Mouse (Mus musculus): ENCODE measurements around the gene Ube2o. TPM values are rescaled to one million over a fixed set of nuclear protein-coding genes. Genes with fewer than 3 reads are reported as not detected.

Gene Ube2o
- polyA plus RNA-seq, 1 experiment from 2014 or later: 15.2 TPM

GRCm38 (mm10) chr11:116599230-116599629 lies 18.0 kb upstream of the Ube2o start:
- Histone ChIP-seq H3K4me3 (ENCODE audit: low read depth, low read length) (no peak overlapping the region), H3K4me1 (ENCODE audit: insufficient read depth) (no peaks in the 10 kb centered on the region), H3K36me3 (replicated peaks; ENCODE audit: insufficient read depth, low read length) (peaks cover 58% of the 10 kb centered on the region), H3K4me2 (ENCODE audit: low read depth, low read length) (no peak overlapping the region), H3K9ac (replicated peaks) (no peak overlapping the region), H3K27me3 (ENCODE audit: insufficient read depth, low read length) (no peaks in the 10 kb centered on the region), H3K27ac (ENCODE audit: low read depth) (no peak overlapping the region), H3K9me3 (ENCODE audit: low read length) (no peaks in the 10 kb centered on the region)
- WGBS (ENCODE audit: insufficient replicate concordance): 93% methylated on average over 15 of the region's 15 CpGs
- ATAC-seq: no peak
- DNase-seq: no peak
- TF ChIP-seq CTCF (IDR thresholded peaks at IDR 0.05; ENCODE audit: low read depth): no peak
- TF ChIP-seq EP300 (IDR thresholded peaks at IDR 0.05; ENCODE audit: low read depth): no peak

GRCm38 (mm10) chr11:116598193-116598592 lies 16.9 kb upstream of the Ube2o start:
- Histone ChIP-seq H3K9ac (replicated peaks) (no peak overlapping the region), H3K4me2 (ENCODE audit: low read depth, low read length) (no peak overlapping the region), H3K27me3 (ENCODE audit: insufficient read depth, low read length) (no peaks in the 10 kb centered on the region), H3K4me3 (ENCODE audit: low read depth, low read length) (no peak overlapping the region), H3K36me3 (replicated peaks; ENCODE audit: insufficient read depth, low read length) (peaks cover 48% of the 10 kb centered on the region), H3K4me1 (ENCODE audit: insufficient read depth) (no peaks in the 10 kb centered on the region), H3K9me3 (ENCODE audit: low read length) (no peaks in the 10 kb centered on the region), H3K27ac (ENCODE audit: low read depth) (no peak overlapping the region)
- ATAC-seq (no peak), DNase-seq (no peak)
- no peak for TF ChIP-seq CTCF (IDR thresholded peaks at IDR 0.05; ENCODE audit: low read depth)
- no peak for TF ChIP-seq EP300 (IDR thresholded peaks at IDR 0.05; ENCODE audit: low read depth)
- WGBS (ENCODE audit: insufficient replicate concordance): 89% methylated on average over 8 of the region's 8 CpGs

GRCm38 (mm10) chr11:116596766-116597165 lies 15.5 kb upstream of the Ube2o start:
- 87% methylated on average over 19 of the region's 19 CpGs for WGBS (ENCODE audit: insufficient replicate concordance)
- H3K4me3 ChIP-seq (ENCODE audit: low read depth, low read length): no peak overlapping the region
- H3K36me3 ChIP-seq (replicated peaks; ENCODE audit: insufficient read depth, low read length): peaks cover 39% of the 10 kb centered on the region
- no peaks in the 10 kb centered on the region for H3K27me3 ChIP-seq (ENCODE audit: insufficient read depth, low read length)
- H3K9me3 ChIP-seq (ENCODE audit: low read length): no peaks in the 10 kb centered on the region
- H3K27ac ChIP-seq (ENCODE audit: low read depth): no peak overlapping the region
- TF ChIP-seq EP300 (IDR thresholded peaks at IDR 0.05; ENCODE audit: low read depth) (no peak), CTCF (IDR thresholded peaks at IDR 0.05; ENCODE audit: low read depth) (no peak)
- H3K4me1 ChIP-seq (ENCODE audit: insufficient read depth): peaks cover 3% of the 10 kb centered on the region; the same call in 1 of the 2 replicates
- no peak overlapping the region for H3K4me2 ChIP-seq (ENCODE audit: low read depth, low read length)
- H3K9ac ChIP-seq (replicated peaks): no peak overlapping the region
- DNase-seq (no peak), ATAC-seq (no peak)

GRCm38 (mm10) chr11:116593345-116593744 lies 12.1 kb upstream of the Ube2o start:
- Histone ChIP-seq H3K36me3 (replicated peaks; ENCODE audit: insufficient read depth, low read length) (peaks cover 7% of the 10 kb centered on the region), H3K9ac (replicated peaks) (no peak overlapping the region), H3K9me3 (ENCODE audit: low read length) (no peaks in the 10 kb centered on the region), H3K27ac (ENCODE audit: low read depth) (no peak overlapping the region), H3K4me3 (ENCODE audit: low read depth, low read length) (no peak overlapping the region), H3K27me3 (ENCODE audit: insufficient read depth, low read length) (no peaks in the 10 kb centered on the region), H3K4me1 (ENCODE audit: insufficient read depth) (peaks cover 8% of the 10 kb centered on the region), H3K4me2 (ENCODE audit: low read depth, low read length) (no peak overlapping the region)
- DNase-seq (no peak), ATAC-seq (no peak)
- TF ChIP-seq CTCF (IDR thresholded peaks at IDR 0.05; ENCODE audit: low read depth) (no peak), EP300 (IDR thresholded peaks at IDR 0.05; ENCODE audit: low read depth) (no peak)
- WGBS (ENCODE audit: insufficient replicate concordance): 74% methylated on average over 4 of the region's 4 CpGs

- peak; percentile 94 for DNase-seq
Observed at GRCm38 (mm10) chr11:116592428-116592827, 11.2 kb upstream of the Ube2o start.

GRCm38 (mm10) chr11:116591621-116592020 lies 10.4 kb upstream of the Ube2o start:
- Histone ChIP-seq H3K4me1 (ENCODE audit: insufficient read depth) (peaks cover 10% of the 10 kb centered on the region), H3K4me2 (ENCODE audit: low read depth, low read length) (no peak overlapping the region), H3K27ac (ENCODE audit: low read depth) (no peak overlapping the region), H3K9ac (replicated peaks) (no peak overlapping the region), H3K36me3 (replicated peaks; ENCODE audit: insufficient read depth, low read length) (no peaks in the 10 kb centered on the region), H3K9me3 (ENCODE audit: low read length) (no peaks in the 10 kb centered on the region), H3K4me3 (ENCODE audit: low read depth, low read length) (no peak overlapping the region), H3K27me3 (ENCODE audit: insufficient read depth, low read length) (no peaks in the 10 kb centered on the region)
- 59% methylated on average over 4 of the region's 4 CpGs for WGBS (ENCODE audit: insufficient replicate concordance)
- ATAC-seq (no peak), DNase-seq (no peak)
- no peak for TF ChIP-seq CTCF (IDR thresholded peaks at IDR 0.05; ENCODE audit: low read depth)
- TF ChIP-seq EP300 (IDR thresholded peaks at IDR 0.05; ENCODE audit: low read depth): no peak

More at GRCm38 (mm10) chr11:116592428-116592827, 11.2 kb upstream of the Ube2o start:
- Histone ChIP-seq H3K4me3 (ENCODE audit: low read depth, low read length) (no peak overlapping the region), H3K27ac (ENCODE audit: low read depth) (no peak overlapping the region), H3K9me3 (ENCODE audit: low read length) (no peaks in the 10 kb centered on the region), H3K4me1 (ENCODE audit: insufficient read depth) (peaks cover 8% of the 10 kb centered on the region), H3K27me3 (ENCODE audit: insufficient read depth, low read length) (no peaks in the 10 kb centered on the region), H3K4me2 (ENCODE audit: low read depth, low read length) (no peak overlapping the region), H3K36me3 (replicated peaks; ENCODE audit: insufficient read depth, low read length) (peaks cover under 1% of the 10 kb centered on the region; the same call in 1 of the 2 replicates), H3K9ac (replicated peaks) (no peak overlapping the region)
- peak; percentile 100 for TF ChIP-seq CTCF (IDR thresholded peaks at IDR 0.05; ENCODE audit: low read depth)
- TF ChIP-seq EP300 (IDR thresholded peaks at IDR 0.05; ENCODE audit: low read depth): no peak
- peak; percentile 87 for ATAC-seq

- no peak for TF ChIP-seq CTCF (IDR thresholded peaks at IDR 0.05; ENCODE audit: low read depth)
- no peak for TF ChIP-seq EP300 (IDR thresholded peaks at IDR 0.05; ENCODE audit: low read depth)
- ATAC-seq (no peak), DNase-seq (no peak)
- Histone ChIP-seq H3K4me3 (ENCODE audit: low read depth, low read length) (no peak overlapping the region), H3K9me3 (ENCODE audit: low read length) (no peaks in the 10 kb centered on the region), H3K4me2 (ENCODE audit: low read depth, low read length) (no peak overlapping the region), H3K4me1 (ENCODE audit: insufficient read depth) (peaks cover 10% of the 10 kb centered on the region), H3K9ac (replicated peaks) (no peak overlapping the region), H3K36me3 (replicated peaks; ENCODE audit: insufficient read depth, low read length) (no peaks in the 10 kb centered on the region), H3K27me3 (ENCODE audit: insufficient read depth, low read length) (no peaks in the 10 kb centered on the region), H3K27ac (ENCODE audit: low read depth) (no peak overlapping the region)
- 51% methylated on average over 8 of the region's 8 CpGs for WGBS (ENCODE audit: insufficient replicate concordance)
Observed at GRCm38 (mm10) chr11:116589574-116589973, 8.3 kb upstream of the Ube2o start.
